Mouse (Mus musculus) midbrain, embryonic 12.5 days (tissue): ENCODE results near the gene Klf16. TPM values are rescaled to one million over a fixed set of nuclear protein-coding genes. Genes with fewer than 3 reads are reported as not detected.
"Not testable (repeated sequence)": the region's sequence is repeated elsewhere in the genome, so short reads cannot be mapped to it uniquely, and the experiment has no call there.

Source experiments
- ATAC-seq: fragments of 200-750 bp; cut with Nextera tagmentation; 2 replicates; pipeline ENCODE4 v1.8.0; 2017; ENCODE audit warnings: low read depth, moderate TSS enrichment, moderate library complexity; ENCODE audit not compliant: low FRiP score
- H3K27ac ChIP-seq: fragments of 300-500 bp; sonication (generic); replicated peaks from 2 replicates; pipeline ENCODE4 v1.5.1; 2016; ENCODE audit warnings: mild to moderate bottlenecking
- H3K27me3 ChIP-seq: fragments of 300-500 bp; sonication (generic); 2 replicates; pipeline ENCODE4 v1.6.1; 2016; ENCODE audit warnings: mild to moderate bottlenecking
- H3K36me3 ChIP-seq: fragments of 300-500 bp; sonication (generic); 2 replicates; pipeline ENCODE4 v1.6.1; 2016
- H3K4me1 ChIP-seq: fragments of 300-500 bp; sonication (generic); 2 replicates; pipeline ENCODE4 v1.6.1; 2016
- H3K4me2 ChIP-seq: fragments of 300-500 bp; sonication (generic); replicated peaks from 2 replicates; pipeline ENCODE4 v1.6.1; 2016; ENCODE audit warnings: mild to moderate bottlenecking, moderate library complexity
- H3K4me3 ChIP-seq: fragments of 300-500 bp; sonication (generic); 2 replicates; pipeline ENCODE4 v1.5.1; 2016; ENCODE audit warnings: mild to moderate bottlenecking
- H3K9ac ChIP-seq: fragments of 300-500 bp; sonication (generic); replicated peaks from 2 replicates; pipeline ENCODE4 v1.6.1; 2016; ENCODE audit warnings: mild to moderate bottlenecking, moderate library complexity
- H3K9me3 ChIP-seq: fragments of 300-500 bp; sonication (generic); 2 replicates; pipeline ENCODE4 v1.6.1; 2016; ENCODE audit warnings: mild to moderate bottlenecking
- WGBS: fragments of 180-500 bp; shearing (Covaris S2); methylation state at CpG from one replicate; pipeline ENCODE4 v1.1.7; 2016; 5-methylcytosine and 5-hydroxymethylcytosine counted together
- polyA plus RNA-seq: library from polyadenylated mRNA; unstranded; fragments of >200 nt; fragmentation: Nextera tagmentation; extraction: Ambion mirVana; gene quantifications from 2 replicates; pipeline ENCODE4 v1.2.1, GENCODE M21; 2016

Gene Klf16
- polyA plus RNA-seq, 1 experiment from 2014 or later, result 6.1 TPM

- H3K4me1 ChIP-seq, result no peaks in the 10 kb centered on the region
- no peak overlapping the region for H3K27ac ChIP-seq
- H3K9ac ChIP-seq, result no peak overlapping the region
- H3K36me3 ChIP-seq, result peaks cover 47% of the 10 kb centered on the region
- no peak overlapping the region for H3K4me2 ChIP-seq
- H3K9me3 ChIP-seq, result no peaks in the 10 kb centered on the region
- no peak overlapping the region for H3K4me3 ChIP-seq
- no peaks in the 10 kb centered on the region for H3K27me3 ChIP-seq
- WGBS, result 90% methylated on average over 6 of the region's 6 CpGs
- ATAC-seq, result no peak
These were observed 37.2 kb upstream of the Klf16 start for GRCm38 (mm10) chr10:80614351-80614750.

- Histone ChIP-seq H3K9me3 (no peaks in the 10 kb centered on the region), H3K4me1 (no peaks in the 10 kb centered on the region), H3K27ac (no peak overlapping the region), H3K4me3 (no peak overlapping the region), H3K27me3 (no peaks in the 10 kb centered on the region), H3K4me2 (no peak overlapping the region), H3K9ac (no peak overlapping the region), H3K36me3 (peaks cover 52% of the 10 kb centered on the region)
- 92% methylated on average over 3 of the region's 3 CpGs for WGBS
- no peak for ATAC-seq
These were observed 36.7 kb upstream of the Klf16 start for GRCm38 (mm10) chr10:80613821-80614220.

GRCm38 (mm10) chr10:80611905-80612304 lies 34.8 kb upstream of the Klf16 start:
- no peaks in the 10 kb centered on the region for H3K9me3 ChIP-seq
- H3K27ac ChIP-seq, result no peak overlapping the region
- no peak for ATAC-seq
- no peak overlapping the region for H3K9ac ChIP-seq
- peaks cover 71% of the 10 kb centered on the region for H3K36me3 ChIP-seq
- H3K4me2 ChIP-seq, result no peak overlapping the region
- 93% methylated on average over 3 of the region's 3 CpGs for WGBS
- H3K4me3 ChIP-seq, result no peak overlapping the region
- no peaks in the 10 kb centered on the region for H3K27me3 ChIP-seq
- no peaks in the 10 kb centered on the region for H3K4me1 ChIP-seq

- no peak overlapping the region for H3K4me3 ChIP-seq
- H3K36me3 ChIP-seq, result peaks cover 80% of the 10 kb centered on the region
- no peak overlapping the region for H3K9ac ChIP-seq
- H3K4me2 ChIP-seq, result no peak overlapping the region
- no peaks in the 10 kb centered on the region for H3K9me3 ChIP-seq
- no peaks in the 10 kb centered on the region for H3K4me1 ChIP-seq
- no peak overlapping the region for H3K27ac ChIP-seq
- 71% methylated on average over 4 of the region's 4 CpGs for WGBS
- H3K27me3 ChIP-seq, result no peaks in the 10 kb centered on the region
- ATAC-seq, result no peak
These were observed 33.9 kb upstream of the Klf16 start for GRCm38 (mm10) chr10:80611024-80611423.

- H3K9me3 ChIP-seq, result no peaks in the 10 kb centered on the region
- no peaks in the 10 kb centered on the region for H3K4me1 ChIP-seq
- H3K36me3 ChIP-seq, result peaks cover 73% of the 10 kb centered on the region
- H3K27ac ChIP-seq, result no peak overlapping the region
- no peak overlapping the region for H3K4me2 ChIP-seq
- no peak for ATAC-seq
- H3K27me3 ChIP-seq, result no peaks in the 10 kb centered on the region
- H3K4me3 ChIP-seq, result no peak overlapping the region
- 95% methylated on average over 9 of the region's 9 CpGs for WGBS
- no peak overlapping the region for H3K9ac ChIP-seq
These were observed 33.1 kb upstream of the Klf16 start for GRCm38 (mm10) chr10:80610116-80610785.

- no peak for ATAC-seq
- no peak overlapping the region for H3K9ac ChIP-seq
- H3K36me3 ChIP-seq, result peaks cover 65% of the 10 kb centered on the region
- 92% methylated on average over 10 of the region's 10 CpGs for WGBS
- H3K27me3 ChIP-seq, result no peaks in the 10 kb centered on the region
- peaks cover 4% of the 10 kb centered on the region; the same call in 1 of the 2 replicates for H3K4me1 ChIP-seq
- no peak overlapping the region for H3K4me2 ChIP-seq
- no peak overlapping the region for H3K27ac ChIP-seq
- H3K9me3 ChIP-seq, result no peaks in the 10 kb centered on the region
- no peak overlapping the region for H3K4me3 ChIP-seq
These were observed 32.3 kb upstream of the Klf16 start for GRCm38 (mm10) chr10:80609269-80609924.

- Histone ChIP-seq H3K4me2 (no peak overlapping the region), H3K27ac (no peak overlapping the region), H3K9ac (no peak overlapping the region), H3K27me3 (no peaks in the 10 kb centered on the region), H3K4me1 (peaks cover 14% of the 10 kb centered on the region), H3K36me3 (peaks cover 61% of the 10 kb centered on the region), H3K9me3 (no peaks in the 10 kb centered on the region), H3K4me3 (no peak overlapping the region)
- WGBS, result 91% methylated on average over 3 of the region's 3 CpGs
- ATAC-seq, result no peak
These were observed 31.3 kb upstream of the Klf16 start for GRCm38 (mm10) chr10:80608435-80608834.

GRCm38 (mm10) chr10:80606737-80607350 lies 29.7 kb upstream of the Klf16 start:
- H3K27ac ChIP-seq, result no peak overlapping the region
- WGBS, result 95% methylated on average over 34 of the region's 34 CpGs
- no peak overlapping the region for H3K4me2 ChIP-seq
- H3K9ac ChIP-seq, result no peak overlapping the region; the same call in 1 of the 2 replicates
- H3K27me3 ChIP-seq, result no peaks in the 10 kb centered on the region
- peaks cover 52% of the 10 kb centered on the region for H3K36me3 ChIP-seq
- H3K9me3 ChIP-seq, result no peaks in the 10 kb centered on the region
- H3K4me3 ChIP-seq, result no peak overlapping the region
- ATAC-seq, result no peak
- H3K4me1 ChIP-seq, result peaks cover 21% of the 10 kb centered on the region

GRCm38 (mm10) chr10:80606306-80606705 lies 29.2 kb upstream of the Klf16 start:
- Histone ChIP-seq H3K27ac (no peak overlapping the region), H3K4me1 (peaks cover 21% of the 10 kb centered on the region), H3K27me3 (no peaks in the 10 kb centered on the region), H3K4me2 (no peak overlapping the region), H3K9me3 (no peaks in the 10 kb centered on the region), H3K36me3 (peaks cover 47% of the 10 kb centered on the region), H3K9ac (no peak overlapping the region), H3K4me3 (no peak overlapping the region)
- no peak for ATAC-seq
- WGBS, result 92% methylated on average over 23 of the region's 23 CpGs

GRCm38 (mm10) chr10:80605721-80606120 lies 28.6 kb upstream of the Klf16 start, which contains the start of gene Gm49322:
TSS of gene Gm49322 (plus strand) at chr10:80606021.
- H3K4me3 ChIP-seq, ATAC-seq, H3K9ac ChIP-seq, H3K27ac ChIP-seq, H3K9me3 ChIP-seq, H3K4me2 ChIP-seq, H3K27me3 ChIP-seq: not testable (repeated sequence)
- H3K4me1 ChIP-seq, result peaks cover 21% of the 10 kb centered on the region
- 91% methylated on average over 3 of the region's 4 CpGs for WGBS
- peaks cover 46% of the 10 kb centered on the region for H3K36me3 ChIP-seq

GRCm38 (mm10) chr10:80604988-80605387 lies 27.9 kb upstream of the Klf16 start:
- no peak overlapping the region for H3K27ac ChIP-seq
- peaks cover 21% of the 10 kb centered on the region for H3K4me1 ChIP-seq
- no peak overlapping the region for H3K4me3 ChIP-seq
- H3K9ac ChIP-seq, result no peak overlapping the region
- WGBS, result 92% methylated on average over 2 of the region's 2 CpGs
- no peak overlapping the region for H3K4me2 ChIP-seq
- H3K36me3 ChIP-seq, result peaks cover 40% of the 10 kb centered on the region
- H3K9me3 ChIP-seq, result no peaks in the 10 kb centered on the region
- ATAC-seq, result no peak
- no peaks in the 10 kb centered on the region for H3K27me3 ChIP-seq

- WGBS, result 90% methylated on average over 7 of the region's 7 CpGs
- Histone ChIP-seq H3K9ac (no peak overlapping the region; the same call in 1 of the 2 replicates), H3K4me3 (peak overlapping the region; percentile 76), H3K36me3 (peaks cover 31% of the 10 kb centered on the region), H3K4me2 (peak overlapping the region; percentile 88), H3K27me3 (no peaks in the 10 kb centered on the region), H3K4me1 (peaks cover 21% of the 10 kb centered on the region), H3K27ac (no peak overlapping the region), H3K9me3 (no peaks in the 10 kb centered on the region)
- ATAC-seq, result no peak
These were observed 26.9 kb upstream of the Klf16 start for GRCm38 (mm10) chr10:80604001-80604509.
